Comparison of ENCODE assay signal across 8 mouse cellular contexts in genomic region chr12:9584366-9585084, GRCm38 (mm10). TPM values are rescaled to one million over a fixed set of nuclear protein-coding genes. Genes with fewer than 3 reads are reported as not detected.
A peak's percentile ranks its signal among the peaks of the same experiment; 100 is the strongest.
DNase-seq lines count a peak whose midpoint lies in the region; ATAC-seq and TF ChIP-seq lines count a peak whose summit lies in the region.

No protein-coding gene starts in this region.

- peak overlapping the region; percentile 39 for H3K4me3 ChIP-seq in limb, embryonic 12.5 days (replicated peaks)
- peak overlapping the region; percentile 44 for H3K4me3 ChIP-seq in midbrain, embryonic 13.5 days (replicated peaks)

- TF ChIP-seq POLR2A in brain, embryonic 14.5 days (IDR thresholded peaks at IDR 0.05; ENCODE audit: borderline replicate concordance, extremely low read depth, insufficient read depth, insufficient read length, poor library complexity, severe bottlenecking) = peak; percentile 11; the same call in 1 of the 2 replicates

- no peak for TF ChIP-seq CTCF in brain, embryonic 14.5 days (IDR thresholded peaks at IDR 0.05; ENCODE audit: borderline replicate concordance, extremely low read depth, insufficient read depth, insufficient read length)

- peaks cover 43% of the 10 kb centered on the region for H3K4me1 ChIP-seq in limb, embryonic 12.5 days (replicated peaks)
- H3K4me1 ChIP-seq in midbrain, embryonic 13.5 days (replicated peaks) = peaks cover 24% of the 10 kb centered on the region

- no peaks in the 10 kb centered on the region for H3K9me3 ChIP-seq in limb, embryonic 12.5 days
- H3K9me3 ChIP-seq in midbrain, embryonic 13.5 days = no peaks in the 10 kb centered on the region

- WGBS in limb, embryonic 12.5 days = 1% methylated on average over 23 of the region's 23 CpGs
- WGBS in midbrain, embryonic 13.5 days = 1% methylated on average over 23 of the region's 23 CpGs

- peak; percentile 93 for DNase-seq in ZHBTc4 (ENCODE audit: low read depth, low spot score)
- DNase-seq in brain, embryonic 14.5 days (ENCODE audit: low read depth) = peak; percentile 93
- peak; percentile 86 for DNase-seq in forelimb bud, embryonic 11.5 days (ENCODE audit: low read depth, low spot score)
- peak; percentile 83 to 88 for DNase-seq in urinary bladder, postnatal 4 days (ENCODE audit: low spot score in 2 of 2)
- DNase-seq in thymus, postnatal 10 days (ENCODE audit: low spot score in 2 of 2) = no peak

- H3K4me2 ChIP-seq in limb, embryonic 12.5 days = peak overlapping the region; percentile 70
- H3K4me2 ChIP-seq in midbrain, embryonic 13.5 days (replicated peaks) = peak overlapping the region; percentile 61

- H3K27me3 ChIP-seq in limb, embryonic 12.5 days = peaks cover 50% of the 10 kb centered on the region
- peaks cover 51% of the 10 kb centered on the region for H3K27me3 ChIP-seq in midbrain, embryonic 13.5 days

- no peak overlapping the region; the same call in 1 of the 2 replicates for H3K27ac ChIP-seq in limb, embryonic 12.5 days
- no peak overlapping the region for H3K27ac ChIP-seq in midbrain, embryonic 13.5 days

- peak overlapping the region; percentile 58 for H3K9ac ChIP-seq in limb, embryonic 12.5 days (replicated peaks)
- H3K9ac ChIP-seq in midbrain, embryonic 13.5 days (replicated peaks) = peak overlapping the region; percentile 26; the same call in 1 of the 2 replicates

- H3K36me3 ChIP-seq in limb, embryonic 12.5 days = 0 out of 2 replicates have a peak, but pooled peaks cover 1% of the 10 kb centered on the region
- H3K36me3 ChIP-seq in midbrain, embryonic 13.5 days = no peaks in the 10 kb centered on the region

- ATAC-seq in hematopoietic stem cell, adult 5-6 weeks (replicated peaks in 1 of 2; ENCODE audit: insufficient read depth in 1 of 2, low FRiP score in 2 of 2, low TSS enrichment in 1 of 2, low read depth in 1 of 2, poor library complexity in 2 of 2, severe bottlenecking in 2 of 2) = peak; percentile 72 to 88
- ATAC-seq in limb, embryonic 12.5 days (ENCODE audit: insufficient number of reproducible peaks, insufficient read depth, low FRiP score, low TSS enrichment, low read depth) = peak; percentile 88
- ATAC-seq in midbrain, embryonic 13.5 days = peak; percentile 95

RNA-seq across cellular contexts. Expression of gene Osr1, which starts 14.6 kb away (rescaled TPM):
- polyA plus RNA-seq in brain, embryonic 14.5 days (2012; rRNA removed) = 8.6 and 14.3 TPM in 2 replicates
- total RNA-seq in hematopoietic stem cell, adult 5-6 weeks (2017) = not detected in 2 replicates
- 47.8 and 66.8 TPM in 2 replicates for polyA plus RNA-seq in limb, embryonic 12.5 days (2016; fragmentation: Nextera tagmentation; extraction: Ambion mirVana)
- polyA plus RNA-seq in midbrain, embryonic 13.5 days (2015; fragmentation: Nextera tagmentation; extraction: Ambion mirVana) = 7.8 and 9.2 TPM in 2 replicates

Comparison
In these comparisons a context has a peak if more than half of its experiments do, and no peak if none do; other contexts are left out.
1. DNase-seq: peak in ZHBTc4 (single experiment), brain, embryonic 14.5 days (single experiment), forelimb bud, embryonic 11.5 days (single experiment) and urinary bladder, postnatal 4 days (2 of 2); none in thymus, postnatal 10 days (0 of 2).
2. Peak in every context shown above with its lines, with median percentiles within 50 percentile points of each other: ATAC-seq.